In genomic region chr14:48903526-48903925, GRCm38 (mm10) we compare ENCODE assay signal across 11 mouse cellular contexts.
DNase-seq lines count a peak whose midpoint lies in the region; ATAC-seq and TF ChIP-seq lines count a peak whose summit lies in the region.
"Had no signal": no experiment of that assay in that cellular context is flagged by ENCODE, and none has a peak within 500 bp of the region (broad histone marks: within the 10 kb centered on the region; RNA-seq: fewer than 3 reads in every experiment).

No protein-coding gene starts in this region.

- H3K4me1 ChIP-seq in forebrain, embryonic 11.5 days (replicated peaks; ENCODE audit: control insufficient read depth, insufficient read depth, low read length): 0 out of 2 replicates have a peak, but pooled peaks cover 4% of the 10 kb centered on the region
- peaks cover 34% of the 10 kb centered on the region for H3K4me1 ChIP-seq in forebrain, embryonic 10.5 days
- H3K4me1 ChIP-seq in midbrain, embryonic 12.5 days: peaks cover 13% of the 10 kb centered on the region; the same call in 1 of the 2 replicates
- peaks cover 14% of the 10 kb centered on the region; the same call in 1 of the 2 replicates for H3K4me1 ChIP-seq in midbrain, embryonic 15.5 days
- H3K4me1 ChIP-seq in midbrain, postnatal 0 days (ENCODE audit: insufficient read depth, low read length): no peaks in the 10 kb centered on the region
- H3K4me1 ChIP-seq: liver, embryonic 12.5 days had no signal

- DNase-seq in forebrain, embryonic 11.5 days (ENCODE audit: low spot score): peak; percentile 62
- DNase-seq in forebrain, embryonic 10.5 days (ENCODE audit: extremely low spot score, low spot score): no peak
- peak; percentile 55 to 56 for DNase-seq in cerebellum, postnatal 14 days
- DNase-seq in midbrain, postnatal 0 days (ENCODE audit: low spot score): peak; percentile 76
- no peak for DNase-seq in gastrocnemius, postnatal 14 days
- DNase-seq in ovary, adult 18-20 months (ENCODE audit: low spot score): no peak
- DNase-seq: adrenal gland, postnatal 14 days; lung, postnatal 4 days had no signal

- intact Hi-C loops in gastrocnemius, postnatal 14 days (cut with DNase I; ENCODE audit: low total_unique reads): no loop called here

- H3K4me2 ChIP-seq in forebrain, embryonic 11.5 days (ENCODE audit: low read depth, low read length, severe bottlenecking): no peak overlapping the region
- no peak overlapping the region for H3K4me2 ChIP-seq in midbrain, embryonic 12.5 days (replicated peaks)
- H3K4me2 ChIP-seq in midbrain, embryonic 15.5 days: no peak overlapping the region
- no peak overlapping the region for H3K4me2 ChIP-seq in midbrain, postnatal 0 days (ENCODE audit: low read depth, low read length, poor library complexity, severe bottlenecking)
- H3K4me2 ChIP-seq: liver, embryonic 12.5 days had no signal

- peak; percentile 67 for ATAC-seq in forebrain, embryonic 11.5 days (replicated peaks; ENCODE audit: low FRiP score)
- ATAC-seq in midbrain, embryonic 12.5 days (ENCODE audit: low FRiP score, low read depth): 0 out of 2 replicates have a peak, but pooled peaks have one; percentile 34
- ATAC-seq in midbrain, embryonic 15.5 days (replicated peaks): no peak
- ATAC-seq in midbrain, postnatal 0 days (ENCODE audit: low FRiP score): no peak
- ATAC-seq: liver, embryonic 12.5 days had no signal

- no peak for TF ChIP-seq CTCF in midbrain, postnatal 0 days (IDR thresholded peaks at IDR 0.05)

- H3K27me3 ChIP-seq in forebrain, embryonic 11.5 days (ENCODE audit: control insufficient read depth, insufficient read depth, low read length): no peaks in the 10 kb centered on the region
- peaks cover 9% of the 10 kb centered on the region; the same call in 1 of the 2 replicates for H3K27me3 ChIP-seq in forebrain, embryonic 10.5 days (ENCODE audit: poor library complexity, severe bottlenecking)
- H3K27me3 ChIP-seq in midbrain, embryonic 12.5 days: no peaks in the 10 kb centered on the region
- H3K27me3 ChIP-seq in midbrain, embryonic 15.5 days (replicated peaks): no peaks in the 10 kb centered on the region
- no peaks in the 10 kb centered on the region for H3K27me3 ChIP-seq in midbrain, postnatal 0 days (ENCODE audit: insufficient read depth, low read length)
- H3K27me3 ChIP-seq: liver, embryonic 12.5 days had no signal

- no peak overlapping the region for H3K27ac ChIP-seq in forebrain, embryonic 11.5 days (ENCODE audit: low read depth, low read length)
- no peak overlapping the region for H3K27ac ChIP-seq in forebrain, embryonic 10.5 days
- H3K27ac ChIP-seq in midbrain, embryonic 12.5 days (replicated peaks): no peak overlapping the region
- H3K27ac ChIP-seq in midbrain, embryonic 15.5 days: no peak overlapping the region
- H3K27ac ChIP-seq in midbrain, postnatal 0 days (ENCODE audit: low read depth, low read length): no peak overlapping the region
- H3K27ac ChIP-seq: liver, embryonic 12.5 days had no signal

- no peak overlapping the region for H3K9ac ChIP-seq in forebrain, embryonic 11.5 days (ENCODE audit: low read length)
- no peak overlapping the region for H3K9ac ChIP-seq in midbrain, embryonic 12.5 days (replicated peaks)
- no peak overlapping the region for H3K9ac ChIP-seq in midbrain, embryonic 15.5 days
- no peak overlapping the region for H3K9ac ChIP-seq in midbrain, postnatal 0 days (replicated peaks; ENCODE audit: low read length, poor library complexity, severe bottlenecking)
- H3K9ac ChIP-seq: liver, embryonic 12.5 days had no signal

- H3K4me3 ChIP-seq in forebrain, embryonic 11.5 days (ENCODE audit: low read depth, low read length): no peak overlapping the region
- H3K4me3 ChIP-seq in forebrain, embryonic 10.5 days: no peak overlapping the region
- H3K4me3 ChIP-seq in midbrain, embryonic 12.5 days: no peak overlapping the region
- no peak overlapping the region for H3K4me3 ChIP-seq in midbrain, embryonic 15.5 days
- H3K4me3 ChIP-seq in midbrain, postnatal 0 days (ENCODE audit: low read depth, low read length): no peak overlapping the region
- H3K4me3 ChIP-seq: liver, embryonic 12.5 days had no signal

- H3K36me3 ChIP-seq in forebrain, embryonic 11.5 days (ENCODE audit: control insufficient read depth, insufficient read depth, low read length): no peaks in the 10 kb centered on the region
- no peaks in the 10 kb centered on the region for H3K36me3 ChIP-seq in forebrain, embryonic 10.5 days (replicated peaks)
- H3K36me3 ChIP-seq in midbrain, embryonic 12.5 days: no peaks in the 10 kb centered on the region
- no peaks in the 10 kb centered on the region for H3K36me3 ChIP-seq in midbrain, embryonic 15.5 days (replicated peaks)
- no peaks in the 10 kb centered on the region for H3K36me3 ChIP-seq in midbrain, postnatal 0 days (ENCODE audit: insufficient read depth, low read length)
- H3K36me3 ChIP-seq: liver, embryonic 12.5 days had no signal

- no peaks in the 10 kb centered on the region for H3K9me3 ChIP-seq in forebrain, embryonic 11.5 days (ENCODE audit: control insufficient read depth, low read length)
- H3K9me3 ChIP-seq in forebrain, embryonic 10.5 days: no peaks in the 10 kb centered on the region
- no peaks in the 10 kb centered on the region for H3K9me3 ChIP-seq in midbrain, embryonic 12.5 days
- no peaks in the 10 kb centered on the region for H3K9me3 ChIP-seq in midbrain, embryonic 15.5 days
- H3K9me3 ChIP-seq in midbrain, postnatal 0 days (ENCODE audit: low read length): no peaks in the 10 kb centered on the region
- H3K9me3 ChIP-seq: liver, embryonic 12.5 days had no signal

- 34% methylated on average over 5 of the region's 5 CpGs for WGBS in forebrain, embryonic 11.5 days
- 43% methylated on average over 5 of the region's 5 CpGs for WGBS in forebrain, embryonic 10.5 days
- 47% methylated on average over 5 of the region's 5 CpGs for whole genome bisulfite sequencing in midbrain, embryonic 12.5 days
- 23% methylated on average over 5 of the region's 5 CpGs for WGBS in midbrain, embryonic 15.5 days
- WGBS in midbrain, postnatal 0 days: 39% methylated on average over 5 of the region's 5 CpGs

Comparison
In these comparisons a context has a peak if more than half of its experiments do, and no peak if none do; other contexts are left out.
1. ATAC-seq: peak in forebrain, embryonic 11.5 days (single experiment) and midbrain, embryonic 12.5 days (single experiment); none in midbrain, embryonic 15.5 days (single experiment) and midbrain, postnatal 0 days (single experiment).
2. DNase-seq: peak in forebrain, embryonic 11.5 days (single experiment), cerebellum, postnatal 14 days (2 of 2) and midbrain, postnatal 0 days (single experiment); none in forebrain, embryonic 10.5 days (single experiment), gastrocnemius, postnatal 14 days (single experiment) and ovary, adult 18-20 months (single experiment).